Mouse (Mus musculus) midbrain, postnatal 0 days (tissue): Measurements from ENCODE around the gene Rnasel. TPM values are rescaled to one million over a fixed set of nuclear protein-coding genes. Genes with fewer than 3 reads are reported as not detected.

Experiments used
- ATAC-seq: fragments of 200-750 bp; cut with Nextera tagmentation; 2 replicates; pipeline ENCODE4 v1.8.0; 2017; ENCODE audit warnings: moderate number of reproducible peaks, mild to moderate bottlenecking, moderate TSS enrichment, moderate library complexity; ENCODE audit not compliant: low FRiP score
- DNase-seq: peaks from one replicate; pipeline ENCODE4 v3.0.0-alpha.2; 2015; ENCODE audit warnings: low spot score
- H3K27ac ChIP-seq: fragments of 300-500 bp; sonication (generic); 2 replicates; pipeline ENCODE4 v1.5.1; 2014; ENCODE audit warnings: low read depth, mild to moderate bottlenecking, low read length, mixed read lengths
- H3K27me3 ChIP-seq: fragments of 300-500 bp; sonication (generic); 2 replicates; pipeline ENCODE4 v1.6.1; 2014; ENCODE audit warnings: low read length, control low read depth, mixed read lengths; ENCODE audit not compliant: insufficient read depth
- H3K36me3 ChIP-seq: fragments of 300-500 bp; sonication (generic); 2 replicates; pipeline ENCODE4 v1.6.1; 2014; ENCODE audit warnings: low read length, control low read depth, mixed read lengths; ENCODE audit not compliant: insufficient read depth
- H3K4me1 ChIP-seq: fragments of 300-500 bp; sonication (generic); 2 replicates; pipeline ENCODE4 v1.6.1; 2014; ENCODE audit warnings: mild to moderate bottlenecking, control low read depth, antibody characterized with exemption, low read length, mixed read lengths; ENCODE audit not compliant: insufficient read depth
- H3K4me2 ChIP-seq: fragments of 300-500 bp; sonication (generic); 2 replicates; pipeline ENCODE4 v1.6.1; 2014; ENCODE audit warnings: low read depth, mild to moderate bottlenecking, low read length, mixed read lengths; ENCODE audit not compliant: poor library complexity, severe bottlenecking
- H3K4me3 ChIP-seq: fragments of 300-500 bp; sonication (generic); 2 replicates; pipeline ENCODE4 v1.5.1; 2014; ENCODE audit warnings: low read depth, mild to moderate bottlenecking, low read length, moderate library complexity
- H3K9ac ChIP-seq: fragments of 300-500 bp; sonication (generic); replicated peaks from 2 replicates; pipeline ENCODE4 v1.6.1; 2014; ENCODE audit warnings: mild to moderate bottlenecking, low read length, moderate library complexity, mixed read lengths; ENCODE audit not compliant: poor library complexity, severe bottlenecking
- H3K9me3 ChIP-seq: fragments of 300-500 bp; sonication (generic); 2 replicates; pipeline ENCODE4 v1.6.1; 2016; ENCODE audit warnings: low read length, control low read depth
- CTCF ChIP-seq: IDR thresholded peaks from 2 replicates; pipeline ENCODE4 v1.5.1; 2016; ENCODE audit warnings: antibody characterized with exemption, mild to moderate bottlenecking
- WGBS: fragments of 180-500 bp; shearing (Covaris S2); extraction: QIAGEN DNeasy Blood & Tissue Kit; methylation state at CpG from one replicate; pipeline ENCODE4 v1.1.7; 2014; 5-methylcytosine and 5-hydroxymethylcytosine counted together
- polyA plus RNA-seq: library from polyadenylated mRNA; unstranded; fragments of >200 nt; fragmentation: Nextera tagmentation; extraction: Ambion mirVana; gene quantifications from 2 replicates; pipeline ENCODE4 v1.2.1, GENCODE M21; 2015
- total RNA-seq: library from RNA; depleted of rRNA; stranded (reverse); fragments of >200 nt; gene quantifications from 2 replicates; pipeline ENCODE4 v1.2.3, GENCODE M21; 2014

The Rnasel gene
- total and polyA plus RNA-seq, 2 experiments from 2014 or later, result 17.4 to 22.1 TPM

- Histone ChIP-seq H3K36me3 (no peaks in the 10 kb centered on the region), H3K4me3 (no peak overlapping the region), H3K4me2 (no peak overlapping the region), H3K27ac (peak overlapping the region; percentile 38; the same call in 1 of the 2 replicates), H3K27me3 (no peaks in the 10 kb centered on the region), H3K4me1 (peaks cover 5% of the 10 kb centered on the region), H3K9ac (no peak overlapping the region), H3K9me3 (no peaks in the 10 kb centered on the region)
- no peak for TF ChIP-seq CTCF
- DNase-seq (peak; percentile 83), ATAC-seq (peak; percentile 66)
- WGBS, result 13% methylated on average over 12 of the region's 12 CpGs
These were observed 45.7 kb upstream of the Rnasel start for GRCm38 (mm10) chr1:153703445-153703991.

- no peak for TF ChIP-seq CTCF
- H3K4me2 ChIP-seq, result no peak overlapping the region
- H3K9me3 ChIP-seq, result no peaks in the 10 kb centered on the region
- H3K4me3 ChIP-seq, result no peak overlapping the region
- no peak overlapping the region for H3K9ac ChIP-seq
- DNase-seq (peak; percentile 63), ATAC-seq (no peak)
- H3K27ac ChIP-seq, result no peak overlapping the region
- H3K27me3 ChIP-seq, result no peaks in the 10 kb centered on the region
- 21% methylated on average over 7 of the region's 7 CpGs for WGBS
- peaks cover 5% of the 10 kb centered on the region for H3K4me1 ChIP-seq
- no peaks in the 10 kb centered on the region for H3K36me3 ChIP-seq
These were observed 45.1 kb upstream of the Rnasel start for GRCm38 (mm10) chr1:153704174-153704573.

- H3K9me3 ChIP-seq, result no peaks in the 10 kb centered on the region
- DNase-seq (peak; percentile 46), ATAC-seq (no peak)
- no peak for TF ChIP-seq CTCF
- H3K4me3 ChIP-seq, result no peak overlapping the region
- H3K36me3 ChIP-seq, result no peaks in the 10 kb centered on the region
- no peak overlapping the region for H3K27ac ChIP-seq
- no peak overlapping the region for H3K4me2 ChIP-seq
- no peaks in the 10 kb centered on the region for H3K27me3 ChIP-seq
- WGBS, result 25% methylated on average over 3 of the region's 3 CpGs
- no peak overlapping the region for H3K9ac ChIP-seq
- H3K4me1 ChIP-seq, result peaks cover 5% of the 10 kb centered on the region
These were observed 44.2 kb upstream of the Rnasel start for GRCm38 (mm10) chr1:153704996-153705395.

GRCm38 (mm10) chr1:153708626-153709025 is 40.6 kb upstream of the Rnasel start:
- no peaks in the 10 kb centered on the region for H3K27me3 ChIP-seq
- no peak for TF ChIP-seq CTCF
- H3K27ac ChIP-seq, result no peak overlapping the region
- H3K4me3 ChIP-seq, result no peak overlapping the region
- DNase-seq (no peak), ATAC-seq (no peak)
- H3K9ac ChIP-seq, result no peak overlapping the region
- no peaks in the 10 kb centered on the region for H3K4me1 ChIP-seq
- H3K4me2 ChIP-seq, result no peak overlapping the region
- no peaks in the 10 kb centered on the region for H3K9me3 ChIP-seq
- H3K36me3 ChIP-seq, result no peaks in the 10 kb centered on the region
- 96% methylated on average over 5 of the region's 5 CpGs for WGBS

GRCm38 (mm10) chr1:153709451-153709850 is 39.8 kb upstream of the Rnasel start:
- Histone ChIP-seq H3K27ac (no peak overlapping the region), H3K36me3 (no peaks in the 10 kb centered on the region), H3K27me3 (no peaks in the 10 kb centered on the region), H3K9ac (no peak overlapping the region), H3K4me3 (no peak overlapping the region), H3K4me2 (no peak overlapping the region), H3K4me1 (no peaks in the 10 kb centered on the region), H3K9me3 (no peaks in the 10 kb centered on the region)
- DNase-seq, result no peak
- WGBS, result 53% methylated on average over 5 of the region's 5 CpGs
- TF ChIP-seq CTCF, result no peak
- ATAC-seq, result no peak

GRCm38 (mm10) chr1:153711544-153712262 is 37.5 kb upstream of the Rnasel start:
- Histone ChIP-seq H3K4me1 (no peaks in the 10 kb centered on the region), H3K27ac (no peak overlapping the region), H3K9me3 (no peaks in the 10 kb centered on the region), H3K4me3 (no peak overlapping the region), H3K9ac (no peak overlapping the region), H3K4me2 (no peak overlapping the region), H3K27me3 (no peaks in the 10 kb centered on the region), H3K36me3 (no peaks in the 10 kb centered on the region)
- 81% methylated on average over 3 of the region's 3 CpGs for WGBS
- TF ChIP-seq CTCF, result no peak
- no peak for DNase-seq
- ATAC-seq, result no peak
